Mouse (Mus musculus) limb, embryonic 14.5 days (tissue): Measurements from ENCODE around the gene Tuba8. TPM values are rescaled to one million over a fixed set of nuclear protein-coding genes. Genes with fewer than 3 reads are reported as not detected.

Experiments used
- ATAC-seq: fragments of 200-750 bp; cut with Nextera tagmentation; 2 replicates; pipeline ENCODE4 v1.8.0; 2017; ENCODE audit warnings: low read depth, moderate number of reproducible peaks, moderate TSS enrichment; ENCODE audit not compliant: low FRiP score
- DNase-seq: peaks from one replicate; pipeline ENCODE4 v3.0.0-alpha.2; 2015; ENCODE audit warnings: low spot score
- H3K27ac ChIP-seq: fragments of 300-500 bp; sonication (generic); replicated peaks from 2 replicates; pipeline ENCODE4 v1.5.1; 2014; ENCODE audit warnings: low read depth, mild to moderate bottlenecking, low read length, moderate library complexity, mixed read lengths
- H3K27me3 ChIP-seq: fragments of 300-500 bp; sonication (generic); 2 replicates; pipeline ENCODE4 v1.6.1; 2014; ENCODE audit warnings: low read length, mixed read lengths; ENCODE audit not compliant: control insufficient read depth, insufficient read depth
- H3K36me3 ChIP-seq: fragments of 300-500 bp; sonication (generic); 2 replicates; pipeline ENCODE4 v1.6.1; 2014; ENCODE audit warnings: mild to moderate bottlenecking, low read length, moderate library complexity, mixed read lengths; ENCODE audit not compliant: control insufficient read depth, insufficient read depth
- H3K4me1 ChIP-seq: fragments of 300-500 bp; sonication (generic); 2 replicates; pipeline ENCODE4 v1.6.1; 2014; ENCODE audit warnings: antibody characterized with exemption, low read length, mixed read lengths; ENCODE audit not compliant: control insufficient read depth, insufficient read depth
- H3K4me2 ChIP-seq: fragments of 300-500 bp; sonication (generic); replicated peaks from 2 replicates; pipeline ENCODE4 v1.6.1; 2014; ENCODE audit warnings: low read depth, mild to moderate bottlenecking, low read length, moderate library complexity; ENCODE audit not compliant: severe bottlenecking
- H3K4me3 ChIP-seq: fragments of 300-500 bp; sonication (generic); replicated peaks from 2 replicates; pipeline ENCODE4 v1.5.1; 2014; ENCODE audit warnings: low read length
- H3K9ac ChIP-seq: fragments of 300-500 bp; sonication (generic); 2 replicates; pipeline ENCODE4 v1.6.1; 2014; ENCODE audit warnings: mild to moderate bottlenecking, low read depth, low read length, moderate library complexity; ENCODE audit not compliant: severe bottlenecking
- H3K9me3 ChIP-seq: fragments of 300-500 bp; sonication (generic); 2 replicates; pipeline ENCODE4 v1.6.1; 2016; ENCODE audit warnings: low read length; ENCODE audit not compliant: control insufficient read depth
- POLR2A ChIP-seq: fragments of 200-500 bp; IDR thresholded peaks from 2 replicates; pipeline ENCODE4 v1.8.0; 2012; ENCODE audit warnings: inconsistent platforms, mild to moderate bottlenecking, moderate library complexity, borderline replicate concordance; ENCODE audit not compliant: insufficient read depth, insufficient read length; ENCODE audit errors: extremely low read depth
- WGBS: fragments of 180-500 bp; shearing (Covaris S2); extraction: QIAGEN DNeasy Blood & Tissue Kit; methylation state at CpG from one replicate; pipeline ENCODE4 v1.1.7; 2014; 5-methylcytosine and 5-hydroxymethylcytosine counted together
- polyA plus RNA-seq, 2 experiments: library from polyadenylated mRNA; depleted of rRNA in 1 of 2; stranded (reverse) in 1 of 2; unstranded in 1 of 2; fragments of >200 nt; fragmentation: Nextera tagmentation in 1 of 2; extraction: Ambion mirVana in 1 of 2; gene quantifications; 2 replicates each; pipeline versions ENCODE4 v1.2.1 to v1.2.3; 2012 to 2014

The Tuba8 gene
- polyA plus RNA-seq, 2 experiments = 0.77 to 4.4 TPM

DNA sequence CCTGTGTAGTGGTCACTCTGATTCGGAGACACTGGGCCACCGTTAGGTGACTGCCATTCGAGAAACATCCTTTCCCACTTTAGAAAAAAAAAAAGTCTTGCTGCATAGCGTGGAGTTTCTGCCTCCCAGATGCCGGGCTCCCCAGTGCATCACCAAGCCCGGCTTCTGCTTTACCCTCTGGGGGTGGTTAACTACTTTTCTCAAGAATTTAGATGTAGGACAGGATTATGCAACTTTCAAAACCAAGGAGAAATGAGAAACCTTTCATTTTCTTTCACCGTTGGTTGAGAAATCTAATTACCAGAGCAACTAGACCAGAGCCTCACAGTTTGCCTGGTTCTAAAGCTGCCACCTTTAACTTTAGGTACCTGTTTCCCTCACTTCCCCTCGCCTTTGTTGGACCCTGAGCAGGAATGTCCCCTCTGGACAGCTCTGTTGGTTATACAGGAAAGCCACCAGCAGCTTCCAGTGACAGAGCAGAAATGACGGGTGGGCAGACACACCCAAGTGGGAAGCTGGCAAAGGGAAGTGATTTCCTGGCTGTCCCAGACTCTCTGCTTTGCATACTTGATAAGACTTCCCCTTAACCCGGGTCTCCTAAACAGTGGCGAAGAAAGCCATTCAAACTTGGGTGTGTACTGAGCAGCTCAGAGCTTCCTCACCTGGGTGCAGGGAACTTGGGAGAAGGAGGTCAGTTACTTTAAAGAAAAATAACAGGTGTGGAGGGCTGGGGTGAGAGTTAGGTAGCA, 19.1 kb upstream of the Tuba8 start:
- no peak for ATAC-seq
- Histone ChIP-seq H3K36me3 (peaks cover 59% of the 10 kb centered on the region), H3K9ac (no peak overlapping the region), H3K27ac (no peak overlapping the region), H3K4me3 (no peak overlapping the region), H3K9me3 (no peaks in the 10 kb centered on the region), H3K27me3 (no peaks in the 10 kb centered on the region), H3K4me2 (no peak overlapping the region), H3K4me1 (no peaks in the 10 kb centered on the region)
- TF ChIP-seq POLR2A = no peak
- no peak for DNase-seq
- 79% methylated on average over 11 of the region's 11 CpGs for WGBS

DNA sequence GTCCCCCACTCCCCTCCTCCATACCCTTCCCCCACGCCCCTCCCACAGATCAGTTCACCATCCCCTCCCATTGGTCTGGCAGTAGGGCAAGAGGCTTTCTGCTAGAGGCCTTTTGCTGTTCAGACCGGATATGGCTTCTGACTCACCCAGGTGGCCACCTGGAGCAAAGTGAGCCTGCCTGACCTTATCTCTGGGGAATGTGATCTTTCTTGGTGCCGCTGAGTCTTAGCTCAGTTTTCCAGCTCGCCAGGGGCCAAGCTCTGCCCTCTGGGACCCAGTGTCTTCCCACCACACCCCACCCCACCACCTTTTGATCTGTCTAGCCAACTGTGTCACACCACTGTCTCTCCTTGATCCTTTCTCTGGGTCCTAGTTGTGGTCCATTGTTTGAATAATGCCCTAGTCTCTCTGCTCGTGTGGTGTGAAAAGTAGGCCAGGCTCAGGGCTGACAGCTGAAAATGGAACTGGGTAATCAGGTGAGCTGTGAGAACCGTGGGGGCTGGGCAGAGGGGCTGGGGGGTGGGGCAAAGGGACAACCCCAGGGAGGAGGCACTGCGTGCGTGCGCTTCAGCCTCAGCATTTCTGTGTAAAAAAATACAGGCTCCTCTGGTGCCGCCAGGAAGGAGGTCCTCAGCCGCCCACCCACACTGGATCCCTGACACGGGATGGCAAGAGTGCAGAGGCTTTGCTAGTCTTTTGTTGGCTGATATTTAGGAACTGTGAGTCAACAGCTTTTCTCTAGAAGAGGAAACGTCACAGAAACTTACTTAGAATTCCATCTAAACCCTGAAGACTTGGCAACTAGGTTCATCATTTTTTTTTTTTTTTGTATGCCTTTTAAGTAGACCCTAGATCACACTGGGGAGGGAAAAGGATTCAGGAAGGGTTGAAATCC, 16.2 kb upstream of the Tuba8 start:
- Histone ChIP-seq H3K27me3 (no peaks in the 10 kb centered on the region), H3K4me1 (no peaks in the 10 kb centered on the region), H3K36me3 (peaks cover 48% of the 10 kb centered on the region), H3K9ac (no peak overlapping the region), H3K4me2 (no peak overlapping the region), H3K27ac (no peak overlapping the region), H3K4me3 (no peak overlapping the region), H3K9me3 (no peaks in the 10 kb centered on the region)
- WGBS = 36% methylated on average over 13 of the region's 13 CpGs
- no peak for TF ChIP-seq POLR2A
- no peak for DNase-seq
- no peak for ATAC-seq

DNA sequence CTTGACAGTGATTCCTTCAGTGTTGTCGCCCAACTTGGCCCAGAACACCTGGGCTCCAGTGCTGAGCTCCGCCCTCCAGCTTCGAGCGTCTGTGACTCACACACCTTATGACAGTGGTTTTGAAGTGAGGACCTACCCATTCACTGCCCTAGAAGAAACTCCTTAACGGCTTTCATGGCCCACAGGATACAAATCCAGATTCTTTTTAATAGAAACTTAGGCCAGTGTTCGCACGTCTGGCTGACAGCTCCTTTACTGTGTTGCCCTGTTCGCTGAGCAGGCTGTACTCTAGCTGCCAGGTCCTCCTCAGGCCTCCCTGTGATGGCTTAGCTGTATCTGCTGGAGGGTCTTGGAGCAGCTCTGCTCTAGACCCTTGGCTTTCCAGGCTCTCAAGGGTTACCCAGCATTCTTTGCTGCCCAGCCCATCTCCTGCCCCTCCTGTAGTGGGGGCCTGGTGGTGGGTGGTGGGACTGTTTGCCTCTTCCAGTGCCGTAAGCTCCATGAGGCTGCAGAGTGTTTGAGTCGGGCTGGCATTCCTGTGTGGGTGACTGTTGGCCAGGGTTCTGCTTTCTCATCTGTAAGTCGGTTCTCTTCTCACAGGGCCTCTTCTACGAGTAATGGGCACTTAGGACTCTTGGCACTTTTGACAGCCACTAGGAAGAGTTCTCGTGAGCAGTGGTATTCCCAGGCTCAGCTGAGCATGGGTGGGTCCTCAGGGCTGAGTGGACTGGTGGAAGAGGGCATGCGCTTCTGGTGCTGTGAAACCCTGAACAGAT, 15.4 kb upstream of the Tuba8 start:
- H3K9ac ChIP-seq = no peak overlapping the region
- peaks cover 41% of the 10 kb centered on the region for H3K36me3 ChIP-seq
- ATAC-seq = no peak
- no peak overlapping the region for H3K4me2 ChIP-seq
- H3K4me3 ChIP-seq = no peak overlapping the region
- H3K27ac ChIP-seq = no peak overlapping the region
- no peaks in the 10 kb centered on the region for H3K9me3 ChIP-seq
- no peaks in the 10 kb centered on the region for H3K4me1 ChIP-seq
- H3K27me3 ChIP-seq = no peaks in the 10 kb centered on the region
- TF ChIP-seq POLR2A = no peak
- WGBS = 69% methylated on average over 14 of the region's 14 CpGs
- DNase-seq = no peak

DNA sequence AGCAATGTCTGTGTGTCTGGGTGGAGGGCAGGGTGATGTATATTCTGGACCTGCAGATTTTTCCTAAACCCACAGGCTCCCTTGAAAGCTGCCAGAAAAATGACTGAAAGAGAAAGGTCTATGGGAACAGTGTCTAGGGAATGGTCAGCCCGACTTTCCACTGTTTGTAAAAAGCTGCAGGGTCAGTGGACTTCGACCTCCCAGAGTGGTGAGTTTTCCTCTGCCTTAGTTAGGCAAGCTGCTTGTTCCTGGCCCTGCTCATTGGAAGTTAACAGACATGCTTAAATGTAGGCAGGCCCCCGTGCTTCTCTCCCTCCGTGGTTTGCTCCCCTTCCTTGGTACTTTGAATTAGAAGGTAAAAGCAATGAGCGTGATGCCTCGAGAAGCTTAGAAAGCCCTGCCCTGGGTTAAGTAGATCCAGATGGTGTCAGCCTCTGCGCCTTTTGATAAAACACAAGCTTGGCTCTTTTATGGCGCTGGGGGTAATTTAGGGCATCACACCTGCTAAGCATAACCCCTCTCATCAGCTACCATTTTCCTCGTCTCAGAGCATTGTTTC, 12.6 kb upstream of the Tuba8 start:
- H3K27ac ChIP-seq = no peak overlapping the region
- H3K27me3 ChIP-seq = no peaks in the 10 kb centered on the region
- WGBS = 8% methylated on average over 9 of the region's 9 CpGs
- no peak overlapping the region for H3K9ac ChIP-seq
- H3K4me3 ChIP-seq = no peak overlapping the region
- no peaks in the 10 kb centered on the region for H3K9me3 ChIP-seq
- H3K36me3 ChIP-seq = peaks cover 23% of the 10 kb centered on the region
- no peak for TF ChIP-seq POLR2A
- H3K4me2 ChIP-seq = no peak overlapping the region
- H3K4me1 ChIP-seq = no peaks in the 10 kb centered on the region
- DNase-seq (no peak), ATAC-seq (no peak)

DNA sequence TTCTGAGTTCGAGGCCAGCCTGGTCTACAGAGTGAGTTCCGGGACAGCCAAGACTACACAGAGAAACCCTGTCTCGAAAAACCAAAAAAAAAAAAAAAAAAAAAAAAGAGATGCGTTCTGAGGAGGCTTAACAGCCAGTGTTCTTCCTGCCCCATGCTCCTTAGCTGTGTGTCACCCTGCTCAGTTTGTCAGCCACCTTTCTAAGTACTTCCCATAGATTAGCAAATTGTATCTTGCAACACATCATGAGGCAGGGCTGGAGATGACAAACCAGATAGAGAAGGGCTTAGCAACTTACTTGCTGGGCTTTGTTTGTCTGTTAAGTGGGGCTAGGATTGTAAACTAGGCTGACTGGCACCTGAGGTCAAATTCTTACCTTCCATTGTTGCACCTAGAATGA, 10.0 kb upstream of the Tuba8 start:
- Histone ChIP-seq H3K4me2 (no peak overlapping the region), H3K4me1 (no peaks in the 10 kb centered on the region), H3K27me3 (no peaks in the 10 kb centered on the region), H3K36me3 (peaks cover 12% of the 10 kb centered on the region; the same call in 1 of the 2 replicates), H3K27ac (no peak overlapping the region), H3K4me3 (no peak overlapping the region), H3K9ac (no peak overlapping the region), H3K9me3 (no peaks in the 10 kb centered on the region)
- WGBS = 100% methylated on average over 3 of the region's 4 CpGs
- no peak for TF ChIP-seq POLR2A
- ATAC-seq (no peak), DNase-seq (no peak)
